Mouse (Mus musculus) stomach, adult 2 months (tissue): ENCODE results near the gene Nab2. TPM values are rescaled to one million over a fixed set of nuclear protein-coding genes. Genes with fewer than 3 reads are reported as not detected.

Experiments used
- polyA plus RNA-seq: library from polyadenylated mRNA; depleted of rRNA; stranded (reverse); fragments of >200 nt; gene quantifications from 2 replicates; pipeline ENCODE4 v1.2.3, GENCODE M21; 2012; rRNA removed

The Nab2 gene
- polyA plus RNA-seq = 14.6 and 15.5 TPM in 2 replicates

GRCm38 (mm10) chr10:127668093-127669050, at the start of gene Nab2:
TSS of gene Nab2 (minus strand) at chr10:127668568.

DNA sequence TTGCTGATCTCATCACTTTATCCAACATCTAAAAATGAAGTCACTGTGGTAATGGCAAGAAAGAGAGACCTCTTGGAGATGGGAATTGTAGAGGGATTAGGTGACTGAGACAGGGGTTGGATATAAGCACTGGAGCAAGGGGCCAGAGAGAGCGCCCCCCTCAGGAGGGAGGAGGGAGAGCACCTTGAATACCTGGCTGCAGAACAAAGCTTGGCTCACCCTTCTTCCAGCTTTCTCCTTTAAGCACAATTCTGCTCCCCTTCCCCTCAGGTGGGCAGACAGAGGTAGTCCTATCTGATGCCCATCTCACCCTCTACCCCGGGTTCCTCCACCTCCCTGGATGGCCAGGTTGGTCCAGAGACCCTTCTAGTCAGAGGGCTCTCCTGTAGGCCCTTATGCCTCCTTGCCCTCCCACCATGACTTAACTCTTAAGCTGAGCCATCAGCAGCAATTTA, 36.4 kb upstream of the Nab2 start, which contains the start of gene Myo1a:
TSS of gene Myo1a (plus strand) at position 405 of the 455 bp plus-strand sequence.

DNA sequence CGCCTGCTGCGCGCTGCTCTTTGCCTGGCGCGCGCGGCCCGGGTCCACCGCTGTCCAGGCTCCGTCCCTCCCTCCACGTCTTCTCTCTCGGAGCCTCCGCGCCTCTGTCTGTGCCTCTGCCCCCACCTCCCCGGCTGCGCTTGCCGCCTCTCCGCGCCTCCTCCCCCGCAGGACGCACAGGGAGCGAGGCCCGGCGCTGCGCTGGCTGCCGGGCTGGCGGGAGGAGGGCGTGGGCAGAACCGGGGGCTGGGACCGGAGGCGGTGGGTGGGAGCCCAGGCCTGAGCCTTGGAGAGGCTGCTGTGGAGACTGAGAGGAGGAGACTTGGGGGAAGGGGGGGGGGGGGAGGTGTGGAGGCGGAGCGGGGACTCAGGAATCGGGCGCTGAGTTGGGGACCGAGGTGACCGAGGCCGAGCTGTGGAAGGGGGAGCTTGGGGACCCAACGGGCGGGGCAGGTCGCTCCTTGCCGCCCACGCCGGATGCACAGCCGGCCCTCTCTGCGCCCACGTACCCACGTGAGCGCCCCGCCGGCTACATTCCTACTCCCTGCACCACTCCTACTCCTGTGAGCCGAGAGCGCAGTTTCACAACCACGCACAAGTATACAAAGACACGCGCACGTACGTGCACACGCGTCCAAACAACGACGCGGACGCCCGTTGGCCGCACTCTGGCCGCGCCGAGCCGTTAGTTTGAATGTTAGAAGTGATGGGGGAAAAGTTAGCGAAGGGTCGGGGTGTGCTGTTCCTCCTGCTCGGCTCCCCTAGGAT, 1.7 kb downstream of the Nab2 start, which contains the start of gene Nemp1:
TSS of gene Nemp1 (plus strand) at position 401 of the 768 bp plus-strand sequence.

DNA sequence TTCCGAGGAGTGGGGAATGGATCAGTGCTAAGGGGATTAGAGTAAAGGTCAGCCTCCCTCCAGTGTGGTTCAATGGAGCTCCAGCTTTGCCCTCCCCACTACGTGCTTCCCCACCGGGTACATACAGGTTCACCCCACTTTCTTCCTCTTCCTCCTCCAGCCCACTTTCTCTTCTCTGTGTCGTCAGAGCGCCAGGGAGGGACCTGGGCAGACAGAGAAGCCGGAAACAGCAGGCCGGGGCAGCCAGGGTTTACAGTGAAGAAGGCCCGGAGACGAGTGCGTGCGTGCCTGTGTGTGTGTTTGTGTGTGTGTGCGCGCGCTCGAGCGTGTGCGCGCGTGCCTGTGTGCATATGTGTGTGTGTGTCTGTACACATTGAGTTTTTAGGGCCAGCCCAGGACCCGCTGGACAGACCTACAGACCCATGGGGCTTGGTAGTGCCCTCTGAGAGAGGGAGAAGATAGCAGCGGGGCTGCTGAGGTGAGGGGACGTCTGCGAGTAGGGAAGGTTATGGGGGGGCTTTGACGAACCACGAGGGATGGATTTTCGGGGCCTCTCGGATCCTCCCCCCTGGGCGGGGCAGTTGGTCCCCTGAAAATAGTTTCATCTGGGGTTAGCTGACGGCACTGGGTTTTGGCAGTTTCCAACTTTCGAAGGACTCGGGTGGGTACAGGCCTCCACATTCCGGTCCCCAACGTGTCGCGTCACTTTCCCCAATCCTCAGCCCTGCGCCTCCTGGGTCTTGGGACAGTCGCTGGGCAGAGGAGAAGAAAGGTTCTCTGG, 25.4 kb downstream of the Nab2 start, which contains the start of gene Stat6:
TSS of gene Stat6 (plus strand) at position 215 of the 781 bp plus-strand sequence.

DNA sequence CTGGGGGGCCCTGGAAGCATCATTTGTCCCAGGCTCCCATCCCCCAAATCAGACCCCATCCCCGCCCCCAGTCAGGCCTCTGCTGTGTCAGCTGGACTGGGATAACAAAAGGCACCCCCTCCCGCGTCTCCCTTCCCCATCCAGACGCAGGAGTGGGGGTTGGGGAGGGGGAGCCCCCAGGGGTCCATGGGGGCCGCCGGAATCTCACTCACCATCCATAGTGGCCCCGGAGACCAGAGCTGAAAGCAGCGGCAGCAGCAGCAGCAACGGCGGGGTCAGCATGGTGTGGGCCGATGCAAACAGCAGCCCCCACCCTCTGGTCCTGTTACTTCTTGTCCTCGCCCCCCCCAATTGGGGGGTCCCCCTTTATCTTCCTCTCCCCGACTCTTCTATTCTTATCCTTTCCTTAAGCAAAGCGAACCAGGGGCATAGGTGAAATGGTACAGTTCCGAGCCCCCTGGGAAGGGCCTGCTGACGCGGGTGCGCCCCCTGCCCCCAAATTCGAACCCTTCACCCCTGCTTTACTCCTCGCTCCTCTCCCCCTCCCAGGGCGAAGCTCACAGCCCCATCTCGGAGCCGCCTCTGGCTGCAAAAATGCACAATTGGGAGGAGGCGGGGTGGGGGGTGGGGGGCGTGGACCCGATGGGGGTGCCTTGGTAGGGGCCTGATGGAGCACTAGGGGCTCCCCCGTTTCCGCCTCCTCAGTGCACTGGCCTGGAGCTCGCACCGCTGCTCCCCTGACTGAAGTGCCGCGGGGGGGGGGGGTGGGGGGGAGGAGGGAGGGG, 47.8 kb downstream of the Nab2 start, which contains the start of gene Lrp1:
TSS of gene Lrp1 (minus strand) at position 743 of the 785 bp plus-strand sequence.

Other genes with a start within 250 kb of the Nab2 start
- gene Stac3, start 166.9 kb downstream of the Nab2 start, polyA plus RNA-seq = 2.1 and 3.9 TPM in 2 replicates
- 28.4 and 32.1 TPM in 2 replicates for gene Ndufa4l2, start 153.6 kb downstream of the Nab2 start, polyA plus RNA-seq
- 34.0 and 35.9 TPM in 2 replicates for gene Shmt2, start 146.1 kb downstream of the Nab2 start, polyA plus RNA-seq
- gene Nxph4, start 134.0 kb downstream of the Nab2 start, polyA plus RNA-seq = 0.22 and 0.43 TPM in 2 replicates
- gene Lrp1, start 47.4 kb downstream of the Nab2 start, polyA plus RNA-seq = 65.5 and 79.6 TPM in 2 replicates
- gene Stat6, start 25.6 kb downstream of the Nab2 start, polyA plus RNA-seq = 27.3 and 36.1 TPM in 2 replicates
- gene Nemp1, start 1.7 kb downstream of the Nab2 start, polyA plus RNA-seq = 1.5 and 1.7 TPM in 2 replicates
- 15.6 and 18.5 TPM in 2 replicates for gene Myo1a, start 36.6 kb upstream of the Nab2 start, polyA plus RNA-seq
- gene Tac2, start 55.9 kb upstream of the Nab2 start, polyA plus RNA-seq = not detected in 2 replicates
- gene Zbtb39, start 71.0 kb upstream of the Nab2 start, polyA plus RNA-seq = 1.7 and 2.2 TPM in 2 replicates
- 1.2 and 1.4 TPM in 2 replicates for gene Gpr182, start 83.2 kb upstream of the Nab2 start, polyA plus RNA-seq
- gene Rdh1, start 91.2 kb upstream of the Nab2 start, polyA plus RNA-seq = 0.01 and 0.10 TPM in 2 replicates
- gene Rdh16f1, start 91.2 kb upstream of the Nab2 start, polyA plus RNA-seq = 0.15 and 0.23 TPM in 2 replicates
- not detected in 2 replicates for gene Rdh9, start 107.8 kb upstream of the Nab2 start, polyA plus RNA-seq
- gene Rdh16, start 132.6 kb upstream of the Nab2 start, polyA plus RNA-seq = 0.19 and 0.31 TPM in 2 replicates
- not detected in 2 replicates for gene Rdh19, start 181.4 kb upstream of the Nab2 start, polyA plus RNA-seq
- gene Rdh16f2, start 197.9 kb upstream of the Nab2 start, polyA plus RNA-seq = 0.11 TPM in 1 of 2 replicates, not detected in the other
- gene Rdh7, start 220.2 kb upstream of the Nab2 start, polyA plus RNA-seq = 3.9 and 6.2 TPM in 2 replicates
- gene Sdr9c7, start 229.9 kb upstream of the Nab2 start, polyA plus RNA-seq = 8.0 and 9.6 TPM in 2 replicates